Mouse (Mus musculus): ENCODE measurements around the gene Eya4.

Eya4 gene

GRCm38 (mm10) chr10:23350011-23350911, at the start of gene Eya4:
TSS of gene Eya4 (minus strand) at chr10:23350786.
- peak; percentile 43 for DNase-seq

- DNase-seq, result no peak
Measured at GRCm38 (mm10) chr10:23395399-23395798, 44.8 kb upstream of the Eya4 start.

GRCm38 (mm10) chr10:23394556-23395245, 44.1 kb upstream of the Eya4 start:
- no peak for DNase-seq

- no peak for DNase-seq
Measured at GRCm38 (mm10) chr10:23394152-23394551, 43.6 kb upstream of the Eya4 start.

GRCm38 (mm10) chr10:23363866-23364265, 13.3 kb upstream of the Eya4 start:
- DNase-seq, result no peak

GRCm38 (mm10) chr10:23349392-23350010, 1.1 kb downstream of the Eya4 start:
- DNase-seq, result no peak

GRCm38 (mm10) chr10:23348893-23349391, 1.6 kb downstream of the Eya4 start:
- no peak for DNase-seq

GRCm38 (mm10) chr10:23348101-23348892, 2.3 kb downstream of the Eya4 start:
- no peak for DNase-seq

GRCm38 (mm10) chr10:23337250-23337649, 13.3 kb downstream of the Eya4 start:
- no peak for DNase-seq

GRCm38 (mm10) chr10:23332768-23333167, 17.8 kb downstream of the Eya4 start:
- no peak for DNase-seq

- DNase-seq, result no peak
Measured at GRCm38 (mm10) chr10:23327651-23328050, 22.9 kb downstream of the Eya4 start.

GRCm38 (mm10) chr10:23322275-23322674, 28.3 kb downstream of the Eya4 start:
- DNase-seq, result no peak

GRCm38 (mm10) chr10:23295616-23296015, 55.0 kb downstream of the Eya4 start:
- DNase-seq, result no peak

- no peak for DNase-seq
Measured at GRCm38 (mm10) chr10:23292495-23292894, 58.1 kb downstream of the Eya4 start.

GRCm38 (mm10) chr10:23277371-23277770, 73.2 kb downstream of the Eya4 start:
- no peak for DNase-seq

GRCm38 (mm10) chr10:23271050-23271621, 79.5 kb downstream of the Eya4 start:
- DNase-seq, result no peak

GRCm38 (mm10) chr10:23270502-23270901, 80.1 kb downstream of the Eya4 start:
- DNase-seq, result no peak

- DNase-seq, result no peak
Measured at GRCm38 (mm10) chr10:23252180-23252579, 98.4 kb downstream of the Eya4 start.

GRCm38 (mm10) chr10:23246485-23246884, 104.1 kb downstream of the Eya4 start:
- no peak for DNase-seq

- DNase-seq, result no peak
Measured at GRCm38 (mm10) chr10:23236918-23237317, 113.7 kb downstream of the Eya4 start.

- no peak for DNase-seq
Measured at GRCm38 (mm10) chr10:23235405-23235804, 115.2 kb downstream of the Eya4 start.

- DNase-seq, result no peak
Measured at GRCm38 (mm10) chr10:23233425-23233824, 117.2 kb downstream of the Eya4 start.

All from right cerebral cortex, adult 18-20 months (tissue).